Mouse (Mus musculus) C2C12 (cell line): ENCODE results near the gene Aars2.

Experiments
- CEBPB ChIP-seq: IDR thresholded peaks from one replicate; pipeline ENCODE4 v1.6.1; 2011; ENCODE audit warnings: low read depth, mild to moderate bottlenecking, control low read depth, moderate library complexity
- CTCF ChIP-seq: IDR thresholded peaks from one replicate; pipeline ENCODE4 v1.5.1; 2011; ENCODE audit not compliant: control insufficient read depth, insufficient read depth, insufficient read length
- USF1 ChIP-seq: IDR thresholded peaks from one replicate; pipeline ENCODE4 v1.6.1; 2011; ENCODE audit warnings: low read depth, mild to moderate bottlenecking, control low read depth, moderate library complexity

- TF ChIP-seq CTCF, result no peak
- TF ChIP-seq CEBPB, result no peak
- TF ChIP-seq USF1, result no peak
Measured at GRCm38 (mm10) chr17:45545278-45545961, 38.8 kb downstream of the Aars2 start.
